Mouse (Mus musculus) hematopoietic multipotent progenitor cell, adult 10-12 weeks (in vitro differentiated cells): Measurements from ENCODE around the gene Etnppl. TPM values are rescaled to one million over a fixed set of nuclear protein-coding genes. Genes with fewer than 3 reads are reported as not detected.

Source experiments
- polyA plus RNA-seq: library from polyadenylated mRNA; stranded (reverse); fragments of >175 nt; gene quantifications from 2 replicates; pipeline ENCODE4 v1.2.3, GENCODE M21; 2012; ENCODE audit warnings: low replicate concordance

Gene Etnppl
- not detected in 2 replicates for polyA plus RNA-seq

DNA sequence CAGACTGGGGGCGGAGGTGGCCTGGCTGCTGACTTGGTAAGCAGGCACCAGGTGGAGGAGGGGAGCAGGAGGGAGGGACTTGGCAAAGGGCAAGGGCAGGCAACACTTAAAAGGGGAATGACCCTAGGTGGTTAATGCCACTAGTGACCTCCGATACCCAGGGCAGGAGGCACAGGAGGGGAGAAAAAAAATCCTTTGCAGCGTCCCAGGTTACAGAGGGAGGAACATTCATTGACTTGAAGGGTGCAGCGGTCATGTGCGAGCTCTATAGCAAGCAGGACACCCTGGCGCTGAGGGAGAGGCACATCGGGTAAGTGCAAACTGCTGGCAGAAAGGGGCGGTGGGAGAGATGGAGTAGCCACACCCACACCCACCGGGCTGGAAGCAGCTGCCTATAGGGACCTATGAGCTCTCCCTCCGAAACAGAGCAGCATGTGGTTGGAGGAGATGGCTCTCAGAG lies at the start of gene Etnppl:
Gene Etnppl, plus strand, starts transcription at position 10 of the 460 bp plus-strand sequence.

Other genes starting within 250 kb of the Etnppl start
- 27.6 and 38.1 TPM in 2 replicates for gene Ostc, start 92.0 kb downstream of the Etnppl start, polyA plus RNA-seq
- 109 and 128 TPM in 2 replicates for gene Rpl34, start 113.0 kb downstream of the Etnppl start, polyA plus RNA-seq